Mouse (Mus musculus) MEL (cell line): Measurements from ENCODE around the gene Zc3h10. TPM values are rescaled to one million over a fixed set of nuclear protein-coding genes. Genes with fewer than 3 reads are reported as not detected.
A peak's percentile ranks its signal among the peaks of the same experiment; 100 is the strongest.

Experiments
- DNase-seq: peaks from one replicate; pipeline ENCODE4 v3.0.0; 2011; ENCODE audit warnings: low read depth, low spot score
- H3K27ac ChIP-seq: 2 replicates; pipeline ENCODE4 v1.5.1; 2012; ENCODE audit warnings: low read depth, mild to moderate bottlenecking, control low read depth, low read length, moderate library complexity; ENCODE audit not compliant: control insufficient read depth
- H3K27me3 ChIP-seq, 2 experiments: fragments of 150-350 bp in 1 of 2; sonication (generic) in 1 of 2; 2 replicates each; pipeline ENCODE4 v1.6.1; 2012; ENCODE audit warnings: low read length in 2 of 2, mild to moderate bottlenecking in 2 of 2, improper control_type of control experiment in 1 of 2, moderate library complexity in 1 of 2; ENCODE audit not compliant: insufficient read depth in 2 of 2, control insufficient read depth in 1 of 2
- H3K36me3 ChIP-seq, 2 experiments: 2 replicates each; pipeline ENCODE4 v1.6.1; 2012 to 2014; ENCODE audit warnings: low read length in 2 of 2, improper control_type of control experiment in 1 of 2, inconsistent platforms in 1 of 2, mild to moderate bottlenecking in 1 of 2; ENCODE audit not compliant: insufficient read depth in 2 of 2, control insufficient read depth in 1 of 2
- H3K4me1 ChIP-seq, 2 experiments: fragments of 150-350 bp in 1 of 2; sonication (generic) in 1 of 2; 2 replicates each; pipeline ENCODE4 v1.6.1; 2012; ENCODE audit warnings: low read length in 2 of 2, improper control_type of control experiment in 1 of 2, mild to moderate bottlenecking in 1 of 2; ENCODE audit not compliant: insufficient read depth in 2 of 2, control insufficient read depth in 1 of 2
- H3K4me3 ChIP-seq, 2 experiments: fragments of 150-350 bp in 1 of 2; sonication (generic) in 1 of 2; 2 replicates each; pipeline ENCODE4 v1.5.1; 2012; ENCODE audit warnings: low read depth in 2 of 2, low read length in 2 of 2, mild to moderate bottlenecking in 2 of 2, moderate library complexity in 2 of 2, control low read depth in 1 of 2, improper control_type of control experiment in 1 of 2; ENCODE audit not compliant: control insufficient read depth in 1 of 2, insufficient read depth in 1 of 2
- H3K79me2 ChIP-seq: 2 replicates; pipeline ENCODE4 v1.6.1; 2012; ENCODE audit warnings: mild to moderate bottlenecking, low read length, moderate library complexity; ENCODE audit not compliant: control insufficient read depth, poor library complexity, insufficient read depth
- H3K9ac ChIP-seq: 2 replicates; pipeline ENCODE4 v1.6.1; 2012; ENCODE audit warnings: low read depth, mild to moderate bottlenecking, control low read depth, low read length, moderate library complexity; ENCODE audit not compliant: control insufficient read depth, poor library complexity, severe bottlenecking
- H3K9me3 ChIP-seq: fragments of 150-350 bp; sonication (generic); replicated peaks from 2 replicates; pipeline ENCODE4 v1.6.1; 2012; ENCODE audit warnings: mild to moderate bottlenecking, low read length, improper control_type of control experiment, moderate library complexity; ENCODE audit not compliant: insufficient read depth
- CHD1 ChIP-seq: IDR thresholded peaks from 2 replicates; pipeline ENCODE4 v1.6.1; 2012; ENCODE audit warnings: low read depth, mild to moderate bottlenecking, inconsistent platforms, low read length, improper control_type of control experiment
- CHD2 ChIP-seq: IDR thresholded peaks from 2 replicates; pipeline ENCODE4 v1.6.1; 2011; ENCODE audit warnings: low read length, improper control_type of control experiment
- CTCF ChIP-seq, 3 experiments: IDR thresholded peaks in 2 of 3; conservative IDR thresholded peaks in 1 of 3; 2 replicates each; pipeline ENCODE4 v1.5.1; 2011 to 2012; ENCODE audit warnings: low read length in 3 of 3, low read depth in 2 of 3, mild to moderate bottlenecking in 2 of 3, improper control_type of control experiment in 1 of 3, inconsistent platforms in 1 of 3, mixed read lengths in 1 of 3, moderate library complexity in 1 of 3; ENCODE audit not compliant: control insufficient read depth in 1 of 3, insufficient read depth in 1 of 3, poor library complexity in 1 of 3, severe bottlenecking in 1 of 3
- E2F4 ChIP-seq: IDR thresholded peaks from 2 replicates; pipeline ENCODE4 v1.6.1; 2011; ENCODE audit warnings: low read depth, low read length, improper control_type of control experiment, borderline replicate concordance
- EP300 ChIP-seq, 2 experiments: IDR thresholded peaks; 2 replicates each; pipeline ENCODE4 v1.6.1; 2011; ENCODE audit warnings: improper control_type of control experiment in 2 of 2, low read length in 2 of 2, low read depth in 1 of 2, mild to moderate bottlenecking in 1 of 2
- GABPA ChIP-seq: IDR thresholded peaks from 2 replicates; pipeline ENCODE4 v1.6.1; 2012; ENCODE audit warnings: low read depth, mild to moderate bottlenecking, inconsistent platforms, low read length, improper control_type of control experiment, moderate library complexity
- GATA1 ChIP-seq: IDR thresholded peaks from 2 replicates; pipeline ENCODE4 v1.6.1; 2011; ENCODE audit warnings: low read depth, low read length, improper control_type of control experiment
- HCFC1 ChIP-seq: IDR thresholded peaks from 2 replicates; pipeline ENCODE4 v1.6.1; 2012; ENCODE audit warnings: low read depth, mild to moderate bottlenecking, inconsistent platforms, low read length, improper control_type of control experiment, moderate library complexity
- JUND ChIP-seq: IDR thresholded peaks from 2 replicates; pipeline ENCODE4 v1.6.1; 2011; ENCODE audit warnings: low read depth, mild to moderate bottlenecking, improper control_type of control experiment, low read length
- KAT2A ChIP-seq: conservative IDR thresholded peaks from 2 replicates; pipeline ENCODE4 v1.6.1; 2012; ENCODE audit warnings: low read depth, low read length, improper control_type of control experiment, inconsistent platforms
- MAFK ChIP-seq: IDR thresholded peaks from 2 replicates; pipeline ENCODE4 v1.6.1; 2011; ENCODE audit warnings: low read depth, mild to moderate bottlenecking, low read length, improper control_type of control experiment, borderline replicate concordance
- MAX ChIP-seq: IDR thresholded peaks from 2 replicates; pipeline ENCODE4 v1.6.1; 2011; ENCODE audit warnings: low read length, improper control_type of control experiment
- MAZ ChIP-seq: IDR thresholded peaks from 2 replicates; pipeline ENCODE4 v1.6.1; 2012; ENCODE audit warnings: low read depth, mild to moderate bottlenecking, inconsistent platforms, low read length, improper control_type of control experiment
- MEF2A ChIP-seq: IDR thresholded peaks from 2 replicates; pipeline ENCODE4 v1.6.1; 2014; ENCODE audit warnings: low read depth, mild to moderate bottlenecking, inconsistent platforms, low read length, improper control_type of control experiment; ENCODE audit not compliant: poor library complexity, insufficient replicate concordance, severe bottlenecking; ENCODE audit errors: extremely low read depth
- MXI1 ChIP-seq: IDR thresholded peaks from 2 replicates; pipeline ENCODE4 v1.6.1; 2011; ENCODE audit warnings: mild to moderate bottlenecking, low read depth, low read length, improper control_type of control experiment
- MYB ChIP-seq: IDR thresholded peaks from 2 replicates; pipeline ENCODE4 v1.6.1; 2011; ENCODE audit warnings: mild to moderate bottlenecking, low read depth, low read length, improper control_type of control experiment
- MYC ChIP-seq: IDR thresholded peaks from 2 replicates; pipeline ENCODE4 v1.6.1; 2011; ENCODE audit warnings: low read depth, mild to moderate bottlenecking, low read length, improper control_type of control experiment, moderate library complexity
- NELFE ChIP-seq: IDR thresholded peaks from 2 replicates; pipeline ENCODE4 v1.6.1; 2011; ENCODE audit warnings: low read depth, low read length, improper control_type of control experiment
- POLR2A ChIP-seq, 2 experiments: IDR thresholded peaks; 2 replicates each; pipeline ENCODE4 v1.6.1; 2011 to 2012; ENCODE audit warnings: low read length in 2 of 2, mild to moderate bottlenecking in 2 of 2, control low read depth in 1 of 2, improper control_type of control experiment in 1 of 2, low read depth in 1 of 2, moderate library complexity in 1 of 2; ENCODE audit not compliant: control insufficient read depth in 1 of 2, insufficient read depth in 1 of 2, poor library complexity in 1 of 2
- POLR2AphosphoS5 ChIP-seq: IDR thresholded peaks from 2 replicates; pipeline ENCODE4 v1.6.1; 2012; ENCODE audit warnings: low read depth, borderline replicate concordance, mild to moderate bottlenecking, inconsistent platforms, low read length, moderate library complexity, mixed read lengths
- RAD21 ChIP-seq: IDR thresholded peaks from 2 replicates; pipeline ENCODE4 v1.6.1; 2011; ENCODE audit warnings: mild to moderate bottlenecking, low read depth, low read length, improper control_type of control experiment
- SIN3A ChIP-seq: IDR thresholded peaks from 2 replicates; pipeline ENCODE4 v1.6.1; 2012; ENCODE audit warnings: low read length, improper control_type of control experiment, inconsistent platforms
- SMC3 ChIP-seq: IDR thresholded peaks from 2 replicates; pipeline ENCODE4 v1.6.1; 2011; ENCODE audit warnings: low read depth, low read length, improper control_type of control experiment
- TAL1 ChIP-seq: IDR thresholded peaks from 2 replicates; pipeline ENCODE4 v1.6.1; 2012; ENCODE audit warnings: mild to moderate bottlenecking, inconsistent platforms, low read length, moderate library complexity, mixed read lengths
- TBP ChIP-seq: IDR thresholded peaks from 2 replicates; pipeline ENCODE4 v1.8.0; 2011; ENCODE audit warnings: low read depth, low read length, improper control_type of control experiment
- TCF12 ChIP-seq: IDR thresholded peaks from 2 replicates; pipeline ENCODE4 v1.6.1; 2014; ENCODE audit warnings: low read depth, mild to moderate bottlenecking, inconsistent platforms, low read length, improper control_type of control experiment, moderate library complexity
- USF1 ChIP-seq: IDR thresholded peaks from 2 replicates; pipeline ENCODE4 v1.6.1; 2014; ENCODE audit warnings: low read depth, mild to moderate bottlenecking, inconsistent platforms, low read length, improper control_type of control experiment, moderate library complexity
- ZC3H11A ChIP-seq: IDR thresholded peaks from 2 replicates; pipeline ENCODE4 v1.6.1; 2012; ENCODE audit warnings: low read depth, mild to moderate bottlenecking, inconsistent platforms, low read length, improper control_type of control experiment
- ZKSCAN1 ChIP-seq: IDR thresholded peaks from 2 replicates; pipeline ENCODE4 v1.6.1; 2012; ENCODE audit warnings: low read depth, mild to moderate bottlenecking, inconsistent platforms, low read length, improper control_type of control experiment, moderate library complexity
- ZMIZ1 ChIP-seq: IDR thresholded peaks from 2 replicates; pipeline ENCODE4 v1.6.1; 2012; ENCODE audit warnings: low read depth, mild to moderate bottlenecking, inconsistent platforms, low read length, improper control_type of control experiment, moderate library complexity
- ZNF384 ChIP-seq: IDR thresholded peaks from 2 replicates; pipeline ENCODE4 v1.6.1; 2012; ENCODE audit warnings: low read depth, mild to moderate bottlenecking, inconsistent platforms, low read length, improper control_type of control experiment
- polyA plus RNA-seq, 2 experiments: library from polyadenylated mRNA; stranded (reverse) in 1 of 2; unstranded in 1 of 2; fragments of >175 nt in 1 of 2; fragments of >200 nt in 1 of 2; gene quantifications; 2 replicates each; pipeline versions ENCODE4 v1.2.1 to v1.2.4; 2012; ENCODE audit warnings: low replicate concordance in 2 of 2, low read depth in 1 of 2; ENCODE audit not compliant: insufficient read length in 2 of 2, insufficient read depth in 1 of 2, missing spikeins in 1 of 2
- total RNA-seq: library from RNA; depleted of rRNA; stranded (reverse); fragments of 300-350 nt; gene quantifications from 2 replicates; pipeline ENCODE4 v1.2.3, GENCODE M21; 2012

Zc3h10 gene
- total and polyA plus RNA-seq, 3 experiments, result 14.6 to 17.3 TPM; not detected in 1

GRCm38 (mm10) chr10:128536266-128536940 is 11.2 kb downstream of the Zc3h10 start (continued):
- no peak for TF ChIP-seq MAFK
- peak; percentile 58; the same call in 1 of the 2 replicates for TF ChIP-seq TCF12
- peak; percentile 87 for TF ChIP-seq ZMIZ1
- TF ChIP-seq GABPA, result no peak
- TF ChIP-seq MYC, result peak; percentile 87
- peak; percentile 89 for TF ChIP-seq TBP
- TF ChIP-seq MXI1, result peak; percentile 88
- peak; percentile 97 for TF ChIP-seq MAZ
- TF ChIP-seq RAD21, result peak; percentile 97
- peak; percentile 64; the same call in 1 of the 2 replicates for TF ChIP-seq NELFE
- peak; percentile 35; the same call in 1 of the 2 replicates for TF ChIP-seq MYB
- no peak for TF ChIP-seq POLR2AphosphoS5
- peak; percentile 93 for TF ChIP-seq E2F4
- peak; percentile 89 for TF ChIP-seq MAX
- TF ChIP-seq ZC3H11A, result peak; percentile 92
- TF ChIP-seq CTCF (IDR thresholded peaks at IDR 0.05 in 2 of 3, conservative IDR thresholded peaks at IDR 0.05 in 1 of 3; ENCODE audit: control insufficient read depth in 1 of 3, insufficient read depth in 1 of 3, low read depth in 2 of 3, low read length in 3 of 3, poor library complexity in 1 of 3, severe bottlenecking in 1 of 3), result peak in 2 of 3 experiments; percentile 79 to 84
- TF ChIP-seq SIN3A, result peak; percentile 96
- TF ChIP-seq CHD1, result no peak
- TF ChIP-seq HCFC1, result peak; percentile 70
- TF ChIP-seq, all 39 proteins: peak for 25

- H3K27me3 ChIP-seq, result no peaks in the 10 kb centered on the region
- no peaks in the 10 kb centered on the region for H3K9me3 ChIP-seq
- peak overlapping the region; percentile 64 for H3K9ac ChIP-seq
- H3K4me1 ChIP-seq, result peaks cover 0 to 11% of the 10 kb centered on the region in 2 experiments; a peak in 2 of 4 replicates
- DNase-seq, result peak; percentile 83
- H3K4me3 ChIP-seq, result peak overlapping the region; percentile 40 to 54
- peaks cover 0 to 7% of the 10 kb centered on the region in 2 experiments; a peak in 2 of 4 replicates for H3K36me3 ChIP-seq
- peak overlapping the region; percentile 80 for H3K27ac ChIP-seq
- H3K79me2 ChIP-seq, result no peaks in the 10 kb centered on the region
- no peak for TF ChIP-seq MEF2A
- 0 out of 2 replicates have a peak, but pooled peaks have one; percentile 3 for TF ChIP-seq GATA1
- no peak for TF ChIP-seq E2F4
- TF ChIP-seq JUND, result no peak
- TF ChIP-seq MAX, result no peak
- no peak for TF ChIP-seq CTCF (IDR thresholded peaks at IDR 0.05 in 2 of 3, conservative IDR thresholded peaks at IDR 0.05 in 1 of 3; ENCODE audit: control insufficient read depth in 1 of 3, insufficient read depth in 1 of 3, low read depth in 2 of 3, low read length in 3 of 3, poor library complexity in 1 of 3, severe bottlenecking in 1 of 3)
- TF ChIP-seq KAT2A, result no peak
- no peak for TF ChIP-seq CHD2
- TF ChIP-seq ZKSCAN1, result no peak
- TF ChIP-seq MXI1, result no peak
- peak in 1 of 2 experiments; percentile 19; a peak in 1 of 4 replicates for TF ChIP-seq EP300 (IDR thresholded peaks at IDR 0.05; ENCODE audit: low read depth in 1 of 2, low read length in 2 of 2)
- no peak for TF ChIP-seq RAD21
- TF ChIP-seq USF1, result no peak
- no peak for TF ChIP-seq SIN3A
- TF ChIP-seq POLR2A (IDR thresholded peaks at IDR 0.05; ENCODE audit: control insufficient read depth in 1 of 2, insufficient read depth in 1 of 2, low read depth in 1 of 2, low read length in 2 of 2, poor library complexity in 1 of 2), result no peak
- no peak for TF ChIP-seq TAL1
- TF ChIP-seq TBP, result peak; percentile 74
- no peak for TF ChIP-seq SMC3
- no peak for TF ChIP-seq MAFK
- TF ChIP-seq TCF12, result no peak
- TF ChIP-seq MYB, result no peak
- TF ChIP-seq ZNF384, result no peak; the same call in 1 of the 2 replicates
- TF ChIP-seq CHD1, result no peak
Measured at GRCm38 (mm10) chr10:128535624-128536265, 11.8 kb downstream of the Zc3h10 start.
